Mouse (Mus musculus): Measurements from ENCODE around the gene Chpf.

Chpf gene

DNA sequence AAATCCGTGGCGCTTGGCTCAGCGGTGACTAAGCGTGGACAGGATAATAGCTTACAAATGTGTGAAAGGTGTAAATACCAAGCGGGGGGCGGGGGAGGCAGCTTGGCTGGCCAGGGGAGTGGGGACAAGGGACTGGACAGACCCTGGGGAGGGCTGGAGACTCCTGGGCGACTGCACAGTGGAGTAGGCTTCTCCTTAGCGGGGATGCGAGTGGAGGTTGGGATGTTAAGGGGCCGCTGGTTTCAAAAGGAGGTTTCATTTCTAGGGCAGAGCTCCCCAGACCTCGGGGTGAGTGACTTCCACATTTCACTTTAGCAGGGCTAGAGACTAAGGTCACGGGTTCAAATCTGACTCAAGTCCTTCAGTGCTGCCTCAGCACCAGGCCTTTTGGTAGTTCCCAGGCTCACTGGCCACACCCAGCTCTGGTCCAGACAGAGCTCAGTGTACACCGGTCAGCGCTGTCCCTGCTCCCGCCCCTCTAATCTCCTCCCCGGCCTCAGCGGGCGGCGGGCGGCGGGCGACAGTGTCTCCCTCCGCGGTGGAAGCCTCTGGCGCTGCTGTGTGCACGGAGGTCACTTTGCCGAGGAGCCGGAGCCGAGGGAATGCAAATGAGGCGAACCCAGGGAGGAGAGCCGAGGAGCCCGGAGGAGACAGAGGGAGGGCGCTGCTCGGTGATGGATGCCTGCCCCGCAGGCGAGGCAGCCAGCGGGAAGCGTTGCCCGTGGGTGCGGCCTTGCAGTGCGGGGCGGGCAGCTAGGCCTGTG lies 20.9 kb downstream of the Chpf start:
- no peak for DNase-seq (ENCODE audit: low spot score)

- DNase-seq (ENCODE audit: low spot score), result no peak
These were observed 21.4 kb downstream of the Chpf start for GRCm38 (mm10) chr1:75457710-75458024.

DNA sequence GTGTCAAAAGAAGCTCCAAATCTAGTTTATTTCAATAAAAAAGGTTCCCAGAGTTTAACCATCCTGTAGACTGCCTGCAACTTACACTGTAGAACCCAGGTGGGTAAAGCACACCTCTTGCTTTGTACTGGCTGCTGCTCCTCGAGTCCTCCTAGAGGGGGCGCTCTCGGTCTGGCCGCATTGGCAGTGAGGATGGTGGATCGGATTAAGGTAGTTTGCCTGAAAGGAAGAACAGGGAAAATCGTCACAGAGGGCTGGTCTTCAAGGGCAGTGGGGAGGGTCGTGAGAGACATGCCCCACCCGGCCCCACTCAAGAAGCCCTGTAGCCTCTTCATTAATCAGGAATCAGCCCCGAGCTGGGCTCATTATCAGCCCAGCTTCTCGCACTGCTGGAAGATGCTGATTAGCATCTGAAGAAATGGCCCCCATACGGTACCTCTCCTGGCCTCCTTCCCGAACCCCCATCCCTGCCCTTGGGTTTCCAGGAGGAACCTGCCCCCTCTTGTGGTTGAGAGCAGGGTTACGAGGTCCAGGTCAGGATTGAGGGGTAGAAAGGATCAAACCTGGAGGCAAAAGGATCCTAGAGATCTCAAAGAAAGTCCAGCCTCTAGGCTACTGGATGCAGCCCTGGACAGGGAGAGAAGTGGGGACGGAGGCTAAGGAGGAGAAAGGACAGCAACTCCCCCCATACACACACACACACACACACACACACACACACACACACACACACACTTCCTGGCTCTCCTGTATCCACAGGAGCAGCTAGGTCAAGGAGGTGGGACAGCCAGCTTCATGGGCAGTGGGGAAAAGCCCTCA lies 22.2 kb downstream of the Chpf start:
- DNase-seq (ENCODE audit: low spot score), result no peak

DNA sequence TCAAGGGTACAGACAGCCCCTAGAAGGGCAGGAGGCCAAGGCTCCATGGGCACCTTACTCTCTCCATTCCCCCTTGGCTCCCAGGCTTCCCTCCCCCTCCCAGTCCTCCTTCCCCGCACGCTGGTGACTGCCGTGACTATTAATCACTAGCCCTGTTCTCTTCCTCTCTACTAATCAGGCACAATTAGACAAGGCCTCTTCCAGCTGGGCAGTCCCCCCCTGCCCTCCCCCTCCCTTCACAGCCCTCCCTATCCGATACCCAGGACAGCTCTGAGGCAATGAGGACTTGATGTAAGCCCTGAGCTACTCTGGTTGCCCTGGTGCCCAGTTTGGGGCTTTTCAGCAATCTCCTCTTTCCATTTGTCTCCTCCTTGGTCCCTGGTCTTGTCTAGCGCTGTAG lies 23.2 kb downstream of the Chpf start:
- DNase-seq (ENCODE audit: low spot score), result no peak

GRCm38 (mm10) chr1:75455433-75455832 lies 23.7 kb downstream of the Chpf start:
- no peak for DNase-seq (ENCODE audit: low spot score)

DNA sequence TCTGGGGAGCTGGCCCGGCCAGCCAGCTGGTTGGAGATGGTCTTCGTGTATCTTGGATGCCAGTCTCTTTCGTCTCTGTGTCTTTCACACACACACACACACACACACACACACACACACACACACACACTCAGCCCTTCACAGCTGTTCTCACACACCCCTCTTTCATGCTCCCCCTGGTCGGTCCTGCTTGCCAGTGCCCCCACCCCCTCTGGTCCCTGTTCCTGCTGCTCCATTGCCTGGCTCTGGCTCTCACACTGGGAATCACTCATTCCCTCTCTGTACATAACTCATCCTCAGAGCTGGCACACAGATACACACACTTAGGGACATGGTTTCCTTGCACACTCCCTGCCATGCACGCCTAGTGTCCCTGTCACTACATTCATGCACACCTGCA lies 27.2 kb downstream of the Chpf start:
- no peak for DNase-seq (ENCODE audit: low spot score)

GRCm38 (mm10) chr1:75450314-75451005 lies 28.6 kb downstream of the Chpf start, which contains the start of gene Asic4:
Gene Asic4, plus strand, starts transcription at chr1:75450436.
- no peak for DNase-seq (ENCODE audit: low spot score)

DNA sequence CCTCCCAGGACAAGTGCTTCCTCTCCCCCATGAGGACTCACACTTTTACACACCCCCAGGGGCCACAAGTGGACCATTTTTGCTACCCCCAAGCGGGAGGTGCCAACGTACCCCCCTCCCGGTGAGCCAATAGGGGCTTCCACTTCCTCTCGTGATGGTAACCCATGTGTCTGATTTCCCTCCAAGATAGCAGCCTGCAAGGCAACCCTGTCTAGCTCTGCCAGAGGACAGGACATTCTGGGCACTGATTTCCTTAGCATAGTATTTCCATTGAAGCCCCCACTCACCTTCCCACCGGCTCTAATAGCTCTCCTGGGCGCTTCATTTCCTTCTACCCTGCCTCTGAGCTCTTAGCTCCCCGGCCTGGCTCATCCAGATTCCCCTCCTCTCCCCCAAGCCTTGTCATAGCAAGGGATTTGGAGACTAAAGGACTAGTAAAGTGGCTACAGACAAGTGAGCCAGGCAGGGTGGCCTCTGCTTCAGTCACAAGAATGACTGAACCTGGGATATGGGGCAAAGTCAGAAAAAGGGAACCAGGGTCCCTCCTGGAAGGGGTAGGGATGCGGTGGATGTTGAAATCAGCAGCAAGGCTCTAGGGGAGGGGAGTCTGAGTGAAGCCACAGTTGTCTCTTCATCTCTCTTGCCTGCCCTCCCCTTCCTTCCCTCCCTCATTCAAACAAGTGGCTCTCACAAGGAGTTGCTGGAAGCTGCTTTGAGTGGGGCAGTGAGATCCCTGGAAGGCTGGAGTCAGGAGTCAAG lies 29.6 kb downstream of the Chpf start:
- DNase-seq (ENCODE audit: low spot score), result no peak

DNA sequence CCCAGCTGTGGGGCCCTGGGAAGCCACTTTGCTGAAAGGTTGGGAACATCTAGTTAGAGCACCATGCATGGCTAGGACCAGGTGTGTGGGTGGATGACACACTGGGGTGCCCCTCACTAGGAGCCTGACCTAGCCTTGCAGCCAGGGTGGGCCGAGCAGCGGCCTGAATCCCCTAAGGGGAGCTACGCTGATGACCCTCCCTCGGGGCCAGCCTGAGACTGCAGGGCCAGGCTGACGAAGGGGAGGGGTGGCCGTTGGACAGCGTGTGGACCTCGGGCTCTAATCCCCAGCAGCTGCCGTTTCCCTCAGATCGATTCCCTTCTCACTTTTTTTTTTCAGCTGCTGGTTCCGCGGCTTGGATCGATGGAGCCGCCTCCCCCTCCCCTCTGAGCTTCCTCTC lies 30.2 kb downstream of the Chpf start:
- no peak for DNase-seq (ENCODE audit: low spot score)

DNA sequence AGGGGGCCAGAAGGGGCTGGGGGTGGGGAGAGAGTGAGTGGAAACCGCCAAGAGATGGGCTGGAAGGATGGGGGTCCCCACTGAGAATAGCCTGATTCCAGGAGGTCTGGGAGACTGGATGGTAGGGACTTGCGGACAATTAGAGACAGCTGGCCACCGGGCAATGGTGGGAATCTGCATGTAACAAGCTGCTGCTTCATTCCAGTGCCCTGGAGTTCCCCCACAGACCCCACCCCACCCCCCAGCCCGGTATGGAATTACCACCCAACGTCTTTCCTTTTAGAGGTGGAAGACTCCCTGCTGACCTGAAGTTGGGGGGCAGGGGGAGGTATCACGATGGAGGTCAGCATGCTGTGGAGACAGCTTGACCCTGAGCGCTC lies 31.1 kb downstream of the Chpf start:
- DNase-seq (ENCODE audit: low spot score), result no peak

DNA sequence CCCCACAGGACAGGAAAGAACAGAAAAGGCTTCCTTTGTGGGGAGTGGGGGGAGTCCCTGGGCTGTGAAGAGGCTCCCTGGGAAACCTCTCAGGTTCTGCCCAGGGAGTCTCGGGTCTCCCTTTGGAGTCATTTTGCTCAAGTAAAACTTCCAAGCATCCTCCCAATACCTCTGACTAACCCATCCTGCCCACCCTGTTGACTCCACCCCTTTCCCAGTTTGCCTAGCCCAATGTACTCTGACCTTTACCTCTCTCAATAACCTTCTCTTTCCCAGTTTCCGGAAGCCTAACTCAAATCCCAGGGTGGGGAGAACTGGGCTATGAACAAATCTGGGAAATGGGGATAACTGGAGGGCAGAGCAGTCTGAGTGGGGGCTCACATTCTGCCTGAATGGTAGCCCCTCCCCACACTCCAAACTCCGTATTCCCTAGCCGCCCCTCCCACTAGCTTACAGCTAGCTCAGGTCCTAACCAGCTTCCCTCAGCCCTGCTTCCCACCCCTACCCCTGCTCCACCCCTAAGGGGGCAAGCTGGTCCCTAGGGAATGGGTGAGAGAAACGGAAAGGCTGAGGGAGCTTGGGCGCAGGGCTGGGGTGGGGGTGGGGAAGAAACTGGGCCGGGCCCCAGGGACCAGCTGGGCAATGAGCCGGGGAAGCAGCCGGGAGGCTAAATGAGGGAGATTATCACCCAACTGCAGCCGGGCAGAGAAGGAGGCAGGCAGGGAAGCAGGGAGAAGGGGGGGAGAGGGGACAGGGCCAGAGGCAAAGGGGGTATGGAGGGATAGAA lies 31.6 kb downstream of the Chpf start:
- DNase-seq (ENCODE audit: low spot score), result no peak

DNA sequence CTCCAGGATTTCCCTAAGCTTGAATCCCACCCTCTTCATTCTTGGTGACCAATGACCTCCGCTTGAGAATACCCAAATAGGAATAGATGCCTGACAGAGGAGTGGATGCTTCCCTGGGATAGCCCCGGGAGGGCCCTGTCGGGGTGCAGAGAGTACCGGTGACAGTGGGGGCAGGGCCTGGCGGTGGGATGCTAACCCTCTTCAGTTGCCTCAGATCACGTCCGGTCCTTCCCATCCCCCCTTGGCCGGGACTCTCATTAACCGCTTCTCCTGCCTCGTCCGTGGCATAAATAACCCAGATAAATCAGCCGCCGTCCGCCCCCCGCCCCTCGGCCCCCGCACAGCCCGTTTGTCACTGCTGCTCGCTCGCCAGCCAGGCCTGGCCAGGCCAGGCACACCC lies 32.5 kb downstream of the Chpf start:
- no peak for DNase-seq (ENCODE audit: low spot score)

- DNase-seq (ENCODE audit: low spot score), result no peak
These were observed 33.1 kb downstream of the Chpf start for GRCm38 (mm10) chr1:75445751-75446611.

GRCm38 (mm10) chr1:75445141-75445701 lies 33.9 kb downstream of the Chpf start:
- no peak for DNase-seq (ENCODE audit: low spot score)

- no peak for DNase-seq (ENCODE audit: low spot score)
These were observed 34.9 kb downstream of the Chpf start for GRCm38 (mm10) chr1:75444208-75444607.

- DNase-seq (ENCODE audit: low spot score), result no peak
These were observed 35.7 kb downstream of the Chpf start for GRCm38 (mm10) chr1:75443247-75444024.

DNA sequence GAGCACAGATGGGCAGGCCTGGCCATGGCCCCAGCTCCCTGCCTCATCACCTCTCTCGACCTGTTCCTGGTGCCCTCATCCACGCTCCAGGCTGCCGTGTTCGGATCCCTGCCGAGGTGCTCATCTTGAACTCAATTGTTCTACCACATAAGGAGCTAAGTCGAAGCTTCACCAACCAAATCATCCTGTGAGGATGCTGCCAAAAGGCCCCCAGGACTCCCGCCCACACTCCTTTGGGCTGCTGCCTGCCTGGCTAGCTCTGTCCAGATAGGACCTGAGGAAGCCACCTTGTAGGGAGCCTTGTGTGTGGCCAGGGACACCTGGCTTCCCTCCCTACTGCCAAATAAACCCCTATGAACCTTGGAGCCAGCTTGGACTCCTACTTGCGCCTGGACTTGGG lies 36.3 kb downstream of the Chpf start:
- DNase-seq (ENCODE audit: low spot score), result no peak

DNA sequence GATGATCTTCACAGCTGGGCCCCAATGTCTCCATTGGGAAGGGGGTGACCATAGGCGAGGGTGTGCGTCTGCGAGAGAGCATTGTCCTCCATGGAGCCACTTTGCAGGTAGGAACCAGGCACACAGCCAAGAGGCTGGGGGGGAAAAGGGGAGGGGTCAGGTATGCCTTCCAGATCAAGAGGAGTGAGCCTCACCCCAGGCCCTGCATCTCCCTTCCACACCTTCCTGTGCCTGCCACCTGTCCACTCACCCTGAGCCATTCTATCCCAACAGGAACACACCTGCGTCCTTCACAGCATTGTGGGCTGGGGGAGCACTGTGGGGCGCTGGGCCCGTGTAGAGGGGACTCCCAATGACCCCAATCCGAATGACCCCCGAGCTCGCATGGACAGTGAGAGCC lies 36.9 kb downstream of the Chpf start:
- no peak for DNase-seq (ENCODE audit: low spot score)

DNA sequence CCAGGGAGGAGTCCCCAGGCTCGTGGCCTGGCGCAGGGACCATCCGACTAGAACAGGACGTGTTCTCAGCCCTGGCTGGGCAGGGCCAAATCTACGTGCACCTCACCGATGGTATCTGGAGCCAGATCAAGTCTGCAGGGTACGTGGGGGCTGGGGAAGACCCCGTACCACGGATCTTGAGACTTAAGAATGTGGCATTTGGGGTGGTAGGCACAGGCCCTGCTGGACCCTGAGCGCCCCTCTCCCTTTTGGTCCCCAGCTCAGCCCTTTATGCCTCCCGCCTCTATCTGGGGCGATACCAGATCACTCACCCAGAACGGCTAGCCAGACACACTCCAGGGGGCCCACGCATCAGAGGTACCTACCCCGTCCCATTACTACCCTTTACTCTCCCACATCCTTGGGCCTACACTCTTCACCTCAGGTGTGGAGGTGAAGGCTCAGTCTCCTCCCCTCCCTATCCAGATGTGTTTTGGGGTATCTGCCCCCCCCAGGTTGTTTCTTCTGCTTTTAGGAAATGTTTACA lies 37.6 kb downstream of the Chpf start:
- DNase-seq (ENCODE audit: low spot score), result no peak
